Mouse (Mus musculus): ENCODE results near the gene Gm28048.

Gm28048 gene

GRCm38 (mm10) chr11:22858441-22859300, 123.2 kb downstream of the Gm28048 start:
- DNase-seq = peak; percentile 94

DNA sequence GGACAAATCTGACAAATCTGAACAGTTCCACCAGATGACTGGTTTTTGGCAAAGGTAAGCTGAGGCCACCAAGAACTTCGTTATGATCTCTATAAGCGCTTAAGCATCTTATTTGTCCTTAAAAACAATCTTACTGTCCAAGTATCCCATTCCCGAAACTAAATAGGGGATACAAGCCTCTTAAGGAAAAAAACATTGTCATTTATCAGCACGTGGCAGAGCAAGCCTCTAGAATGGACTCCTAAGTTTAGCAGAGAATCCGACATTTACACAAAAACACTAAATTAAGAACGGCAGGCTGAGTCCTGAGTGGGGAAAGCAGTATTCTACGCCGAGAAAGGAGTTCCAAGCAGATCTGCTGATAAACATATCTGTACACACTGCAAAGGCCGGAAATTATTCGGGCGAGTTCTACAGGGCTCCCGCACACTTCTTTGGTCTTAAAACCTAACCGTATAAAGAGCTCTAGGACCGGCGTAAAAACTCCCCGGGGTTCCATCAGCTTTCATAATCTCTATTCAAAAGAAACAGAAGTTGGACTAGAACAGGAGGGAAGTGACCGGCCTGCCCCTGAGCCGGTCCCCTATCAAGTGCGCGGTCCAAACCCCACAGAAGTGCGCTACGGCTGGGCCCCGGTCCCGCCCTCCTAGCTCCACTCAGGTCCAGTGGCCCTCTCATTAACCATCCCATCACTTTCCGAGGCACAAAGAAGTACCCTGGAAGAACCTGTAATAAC, 124.0 kb downstream of the Gm28048 start:
- peak; percentile 96 for DNase-seq

DNA sequence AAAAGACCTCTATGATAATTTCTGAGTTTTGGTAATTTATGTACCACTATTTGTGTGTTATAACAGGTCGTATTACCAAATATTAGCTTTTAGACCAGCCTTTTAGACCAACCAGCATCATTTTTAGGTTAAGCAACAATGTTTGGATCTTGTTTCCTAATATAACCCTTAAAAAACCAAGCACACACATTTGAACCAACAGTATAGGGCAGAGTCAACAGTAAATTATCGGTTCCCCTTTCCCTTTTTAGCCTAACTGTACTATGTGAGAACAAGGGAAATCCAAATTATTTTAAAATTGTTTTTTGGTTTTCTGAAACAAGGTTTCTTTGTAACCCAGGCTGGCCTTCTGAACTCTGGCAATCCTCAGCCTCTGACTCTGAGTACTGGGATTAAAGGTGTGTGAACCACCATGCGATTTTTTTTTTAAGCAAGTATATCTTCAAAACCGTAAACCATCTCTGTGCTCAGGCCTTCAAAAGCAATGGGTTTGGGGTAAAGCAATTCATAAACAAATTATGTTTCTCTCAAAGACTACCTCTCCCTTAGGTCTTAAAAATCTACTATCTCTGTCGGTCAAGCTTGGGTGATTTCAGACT, 124.7 kb downstream of the Gm28048 start:
- DNase-seq = peak; percentile 15

DNA sequence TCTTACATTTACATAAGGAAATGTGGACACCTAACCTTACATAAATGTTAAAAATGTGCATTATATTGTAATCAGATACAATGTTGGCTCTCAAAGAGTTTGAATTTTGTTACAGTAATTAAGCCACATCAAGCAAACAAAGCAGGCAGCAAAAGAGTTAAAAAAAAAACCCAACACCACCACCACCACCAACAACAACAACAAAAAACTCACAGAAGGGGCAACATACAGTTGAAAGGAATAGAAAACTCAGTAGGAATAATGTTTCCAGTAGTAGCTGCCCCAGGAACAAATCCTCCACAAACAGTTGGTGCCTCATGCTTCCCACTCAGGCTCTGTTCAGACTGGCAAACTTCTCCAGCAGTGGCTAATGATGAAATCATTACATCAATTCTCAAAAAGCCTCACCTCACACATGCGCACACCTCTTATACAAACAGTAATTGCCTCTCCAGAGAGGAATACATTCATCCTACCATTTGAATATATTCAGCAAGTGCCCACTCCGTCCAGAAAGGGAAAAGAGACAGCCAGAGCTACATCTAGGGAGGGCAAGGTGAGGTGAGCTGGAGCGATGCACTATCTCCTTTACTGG, 125.4 kb downstream of the Gm28048 start:
- DNase-seq = peak; percentile 74

DNA sequence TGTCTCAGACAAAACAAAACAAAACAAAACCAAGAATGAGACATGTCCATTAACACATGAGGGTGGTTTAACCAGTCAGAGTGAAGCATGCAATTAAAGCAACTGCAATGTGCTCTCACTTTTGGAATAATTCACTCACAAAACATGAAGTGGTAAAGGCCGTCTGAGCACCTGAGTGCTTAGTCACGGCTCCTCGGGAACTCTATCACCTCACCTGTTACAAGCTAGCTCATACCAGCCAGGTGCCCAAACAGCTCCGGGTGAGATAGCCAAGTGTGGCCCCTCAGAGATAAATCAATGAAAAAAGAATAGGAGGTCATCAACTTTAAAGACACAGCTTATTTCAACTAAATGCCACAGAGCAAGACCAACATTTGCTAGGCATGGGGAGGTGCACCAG, 127.3 kb downstream of the Gm28048 start:
- peak; percentile 61 for DNase-seq

DNA sequence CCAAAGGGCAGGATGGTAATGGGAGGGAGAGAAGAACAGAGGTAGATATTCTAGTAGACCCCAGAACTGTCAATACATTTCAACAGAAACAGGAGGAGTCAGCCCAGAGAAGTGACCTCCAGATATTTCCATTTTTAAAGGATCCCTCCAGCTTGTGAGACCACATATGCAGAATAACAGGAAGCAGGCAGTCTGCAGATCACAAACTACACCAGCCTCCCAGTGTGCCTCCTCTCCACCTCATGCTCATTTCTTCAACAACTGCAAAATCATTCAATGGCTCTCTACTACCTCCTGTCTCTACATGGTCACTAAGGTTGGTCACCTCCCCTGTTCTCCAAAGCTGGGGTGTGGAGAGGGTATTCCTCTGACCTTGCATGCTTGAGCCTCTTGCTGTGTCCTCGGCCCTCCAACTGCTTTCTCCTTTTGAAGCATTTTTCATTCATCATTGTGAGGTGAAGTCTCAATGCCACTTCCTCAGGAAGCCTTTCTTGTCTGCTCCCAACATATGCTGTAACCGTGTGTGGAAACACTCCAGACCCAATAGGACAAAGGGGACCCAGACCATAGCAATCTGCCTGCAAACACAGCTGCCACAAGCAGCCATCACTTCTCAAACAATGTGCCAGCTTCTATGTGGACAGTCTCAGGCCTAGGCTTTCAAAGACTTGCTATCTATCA, 128.3 kb downstream of the Gm28048 start:
- no peak for DNase-seq

GRCm38 (mm10) chr11:22852510-22852909, 129.4 kb downstream of the Gm28048 start:
- DNase-seq = no peak

DNA sequence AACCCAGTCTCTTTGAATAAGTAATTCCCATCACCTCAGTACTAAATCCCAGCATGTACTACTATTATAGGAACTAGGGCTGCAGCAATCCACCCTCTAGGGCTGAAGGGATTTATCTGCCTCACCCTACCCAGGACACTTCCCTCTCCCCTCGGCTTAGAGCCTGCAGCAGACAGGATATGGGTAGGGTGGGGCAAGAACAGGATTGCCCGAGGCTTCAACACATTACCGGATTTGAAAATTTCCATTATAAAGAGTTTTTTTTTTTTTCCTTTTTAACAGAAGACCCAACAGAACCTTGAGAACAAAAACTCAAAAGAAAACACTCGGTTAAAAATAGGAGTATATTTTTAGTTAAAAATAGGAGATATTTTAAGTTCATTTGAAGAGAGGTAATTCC, 130.5 kb downstream of the Gm28048 start:
- DNase-seq = peak; percentile 95

GRCm38 (mm10) chr11:22850077-22850476, 131.8 kb downstream of the Gm28048 start:
- DNase-seq = peak; percentile 93

- peak; percentile 91 for DNase-seq
Measured at GRCm38 (mm10) chr11:22848649-22849195, 133.2 kb downstream of the Gm28048 start.

DNA sequence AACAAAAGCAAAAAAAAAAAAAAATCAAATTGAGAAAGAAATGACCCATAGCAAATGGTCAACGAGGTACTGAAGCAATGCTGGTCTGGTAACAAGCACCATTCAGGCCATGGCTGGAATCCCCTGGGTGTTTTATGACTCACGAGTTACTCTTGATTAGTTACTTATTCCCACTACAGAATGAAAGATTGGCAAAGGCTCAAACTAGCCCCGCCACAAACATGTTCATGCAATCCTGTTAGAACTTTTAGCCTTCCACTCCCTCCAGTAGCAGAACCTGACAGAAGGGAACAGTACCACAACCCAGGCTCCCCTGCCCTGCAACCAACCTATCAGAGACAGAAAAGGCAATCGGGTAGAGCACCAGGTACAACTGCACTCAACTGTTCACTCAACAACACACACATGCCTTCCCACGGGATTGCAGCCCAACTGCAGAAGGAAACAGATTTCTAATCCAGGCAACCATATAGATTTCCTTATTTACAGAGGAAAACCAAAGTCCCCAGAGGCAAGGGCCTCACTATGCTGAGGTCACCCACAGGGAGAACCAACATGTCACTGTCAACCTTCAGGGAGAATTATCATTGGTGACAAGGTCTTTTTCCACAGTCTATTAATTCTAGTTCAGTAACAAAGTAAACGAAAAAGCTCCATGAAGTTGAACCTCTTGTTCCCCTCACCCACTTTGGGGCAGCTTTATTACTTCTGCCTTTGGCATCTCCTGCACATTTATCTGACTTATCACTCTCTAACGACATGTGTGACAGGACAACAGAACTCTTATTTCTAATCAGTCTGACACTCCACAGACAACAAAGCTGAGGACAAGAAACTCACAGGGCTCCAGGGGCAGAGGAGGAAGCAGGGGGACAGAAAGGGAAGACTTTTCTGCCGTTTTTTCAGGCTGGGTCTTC, 133.9 kb downstream of the Gm28048 start:
- DNase-seq = peak; percentile 97

DNA sequence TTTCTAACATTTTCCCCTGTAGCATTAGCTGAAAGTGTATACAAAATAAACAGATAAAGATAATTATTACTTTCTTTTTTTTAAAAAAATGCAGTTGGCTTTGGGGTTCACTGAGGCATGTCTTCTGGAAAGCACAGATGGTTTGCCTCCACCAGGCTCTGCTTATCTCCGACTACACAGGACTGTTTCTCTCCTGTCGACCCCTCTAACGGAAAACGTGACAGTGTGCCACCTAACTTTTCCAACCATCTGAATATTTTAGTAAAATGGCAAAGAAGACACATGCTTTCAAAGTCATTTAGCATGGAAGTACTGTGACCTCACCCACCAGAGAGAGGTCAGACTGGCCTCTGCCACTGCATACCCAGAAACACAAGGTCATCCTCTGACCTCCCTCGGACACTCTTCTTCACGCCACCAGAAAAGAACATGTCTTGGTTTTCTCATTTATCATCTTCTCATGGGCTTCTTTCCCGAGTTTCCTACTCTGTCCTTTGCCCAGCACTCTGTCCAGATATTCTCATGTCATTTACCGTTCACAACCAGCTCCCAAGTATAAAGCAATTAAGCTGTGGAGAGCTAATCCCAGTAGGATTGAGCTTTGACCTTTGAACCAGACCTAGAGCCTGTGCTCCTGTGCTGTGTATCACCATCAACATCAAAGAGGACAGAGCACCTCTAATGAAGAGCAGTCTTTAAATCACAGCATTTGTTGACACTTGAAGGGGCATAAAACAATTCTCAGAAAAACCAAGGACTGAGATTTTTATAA, 134.7 kb downstream of the Gm28048 start:
- peak; percentile 77 for DNase-seq

GRCm38 (mm10) chr11:22846093-22846835, 135.6 kb downstream of the Gm28048 start:
- peak; percentile 88 for DNase-seq

DNA sequence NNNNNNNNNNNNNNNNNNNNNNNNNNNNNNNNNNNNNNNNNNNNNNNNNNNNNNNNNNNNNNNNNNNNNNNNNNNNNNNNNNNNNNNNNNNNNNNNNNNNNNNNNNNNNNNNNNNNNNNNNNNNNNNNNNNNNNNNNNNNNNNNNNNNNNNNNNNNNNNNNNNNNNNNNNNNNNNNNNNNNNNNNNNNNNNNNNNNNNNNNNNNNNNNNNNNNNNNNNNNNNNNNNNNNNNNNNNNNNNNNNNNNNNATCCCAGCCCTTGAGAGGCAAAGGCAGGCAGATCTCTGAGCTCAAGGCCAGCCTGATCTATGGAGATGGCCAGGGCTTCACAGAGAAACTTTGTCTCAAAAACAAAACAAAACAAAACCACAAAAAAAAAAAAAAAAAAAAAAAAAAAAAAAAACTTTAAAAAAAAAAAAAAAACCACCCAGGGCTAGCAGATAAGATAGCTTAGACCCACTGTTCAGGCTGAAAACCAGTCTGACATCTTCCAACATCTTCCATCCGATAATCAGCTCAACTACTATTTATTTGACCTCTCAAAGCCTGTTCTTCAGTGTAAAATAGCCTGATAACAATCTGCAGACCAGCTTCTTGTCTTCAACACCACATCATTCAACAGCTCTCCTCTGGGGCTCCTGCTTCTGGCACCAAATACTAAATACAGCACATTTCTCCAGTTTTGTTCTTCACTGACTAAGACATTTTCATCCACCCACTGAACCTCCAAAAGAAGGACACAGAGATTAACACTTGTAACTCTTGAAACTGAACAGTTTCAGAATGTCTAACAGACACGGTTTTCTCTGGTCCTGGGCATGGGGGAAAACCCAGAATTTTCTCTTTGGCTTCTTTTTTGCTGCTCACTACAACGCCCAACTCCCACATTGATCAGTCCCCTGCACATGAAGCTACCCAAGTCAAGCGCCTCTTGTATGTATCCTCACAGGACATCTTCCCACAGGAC, 136.9 kb downstream of the Gm28048 start:
- no peak for DNase-seq

GRCm38 (mm10) chr11:22839456-22839855, 142.4 kb downstream of the Gm28048 start:
- DNase-seq = no peak

- DNase-seq = no peak
Measured at GRCm38 (mm10) chr11:22838361-22838760, 143.5 kb downstream of the Gm28048 start.

GRCm38 (mm10) chr11:22836269-22836668, 145.6 kb downstream of the Gm28048 start:
- no peak for DNase-seq

GRCm38 (mm10) chr11:22832600-22832999, 149.3 kb downstream of the Gm28048 start:
- DNase-seq = peak; percentile 54
